Mouse (Mus musculus) adrenal gland, postnatal 0 days (tissue): ENCODE measurements around the gene Ung. TPM values are rescaled to one million over a fixed set of nuclear protein-coding genes. Genes with fewer than 3 reads are reported as not detected.

Source experiments
- polyA plus RNA-seq: library from polyadenylated mRNA; unstranded; fragments of >200 nt; fragmentation: Nextera tagmentation; extraction: Ambion mirVana; gene quantifications from 2 replicates; pipeline ENCODE4 v1.2.1, GENCODE M21; 2015

Gene Ung
- 7.8 and 15.6 TPM in 2 replicates for polyA plus RNA-seq

DNA sequence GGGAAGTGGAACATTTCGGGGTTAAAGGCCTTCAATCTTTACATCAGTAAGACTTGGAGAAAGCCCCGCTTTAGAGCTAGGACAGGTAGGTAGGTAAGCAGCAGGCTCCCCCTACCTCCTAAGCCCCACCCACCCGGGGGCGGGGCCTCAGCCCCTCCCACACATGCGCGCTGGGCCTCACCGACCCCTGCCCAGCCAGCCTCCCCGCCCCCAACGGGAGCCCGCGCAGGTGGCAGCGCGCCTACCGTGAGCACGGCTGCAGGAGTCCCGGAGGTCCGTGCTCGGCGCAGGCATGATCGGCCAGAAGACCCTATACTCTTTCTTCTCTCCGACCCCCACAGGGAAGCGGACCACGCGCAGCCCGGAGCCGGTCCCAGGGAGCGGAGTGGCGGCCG lies at the start of gene Ung:
Gene Ung (plus strand): TSS at position 176 of the 395 bp plus-strand sequence.

DNA sequence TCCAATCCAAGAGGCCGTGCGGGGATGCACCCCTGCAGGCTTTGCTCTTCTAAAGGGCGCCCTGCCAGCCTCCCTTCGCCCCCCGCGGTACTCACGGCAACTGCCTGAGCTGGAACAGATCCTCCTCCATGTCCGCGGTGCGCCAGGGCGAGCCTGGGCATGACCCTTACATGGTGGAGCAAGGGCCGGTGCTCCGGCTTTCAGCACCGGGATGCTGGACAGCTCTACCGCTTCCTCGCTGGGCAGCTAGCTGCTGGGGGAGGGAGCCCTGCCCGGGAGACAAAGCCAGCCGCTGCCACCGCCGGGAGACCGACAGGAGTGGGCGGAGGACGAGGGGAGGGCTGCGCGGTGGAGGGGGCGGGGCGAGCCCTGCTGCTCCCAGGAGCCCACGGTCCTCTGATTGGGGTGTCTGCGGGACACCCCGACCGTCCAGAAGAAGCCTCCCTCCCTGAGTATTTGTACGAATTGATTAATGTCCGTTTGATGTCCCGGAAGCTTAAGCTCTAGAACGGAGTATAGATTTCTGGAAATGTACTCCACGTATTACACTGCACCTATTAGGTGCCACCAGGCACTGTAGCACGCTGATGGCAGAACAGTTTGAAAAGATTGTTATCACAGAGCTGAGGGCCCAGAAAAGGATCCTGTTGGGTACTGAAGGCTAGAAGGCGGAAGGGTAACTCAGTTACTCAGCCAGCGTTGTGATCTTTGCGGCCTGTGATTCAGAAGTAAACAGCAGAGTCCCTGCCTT lies 39.0 kb upstream of the Ung start, which contains the start of gene Svop:
Gene Svop (minus strand): TSS at position 514 of the 751 bp plus-strand sequence.

DNA sequence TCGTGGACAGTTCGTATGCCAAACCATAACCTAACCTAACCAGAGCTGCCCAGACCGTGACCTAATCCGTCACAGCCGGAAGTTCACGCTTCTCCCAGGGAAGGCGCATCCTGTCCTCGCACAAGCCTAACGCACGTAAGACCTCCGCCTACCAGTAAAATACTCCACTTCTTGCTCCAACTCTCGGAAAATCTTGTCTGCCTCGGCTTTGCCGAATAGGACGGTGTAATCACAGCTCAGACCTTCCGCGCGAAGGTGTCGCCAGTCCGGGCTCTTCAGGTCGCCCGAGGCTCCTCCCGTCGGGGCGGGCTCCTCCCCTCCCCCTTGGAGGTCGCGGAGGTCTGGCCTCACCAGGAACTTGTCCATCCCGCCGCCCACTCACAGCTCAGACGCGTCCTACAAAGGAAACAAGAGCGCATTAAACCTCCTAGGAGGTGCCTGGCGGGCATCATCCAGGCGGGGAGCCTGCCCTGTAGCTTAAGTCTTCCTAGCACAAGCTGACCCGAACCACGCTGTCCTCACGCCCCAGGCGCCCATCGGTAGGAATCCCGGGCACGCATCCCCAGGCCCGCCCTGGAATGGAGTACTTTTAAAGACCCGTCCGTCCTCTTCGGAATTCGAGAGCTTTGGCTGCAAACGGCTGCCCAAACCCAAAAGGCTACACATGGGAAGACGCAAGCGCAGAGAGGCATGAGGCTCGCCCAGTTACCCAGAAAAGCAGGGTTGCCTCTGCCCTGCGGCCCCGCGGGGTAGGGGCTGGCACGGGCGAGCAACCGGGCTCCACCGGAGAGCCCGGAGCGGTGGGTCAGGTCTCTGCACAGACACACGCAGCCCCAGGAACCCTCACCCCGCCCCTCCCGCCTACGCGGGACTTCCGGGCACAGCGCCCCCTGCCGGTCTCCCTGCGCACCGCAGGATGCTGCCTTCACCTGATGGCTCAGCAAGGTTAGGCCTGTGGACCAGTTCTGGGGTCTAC lies 2.5 kb upstream of the Ung start, which contains the start of gene Alkbh2:
Gene Alkbh2 (minus strand): TSS at position 845 of the 976 bp plus-strand sequence.

DNA sequence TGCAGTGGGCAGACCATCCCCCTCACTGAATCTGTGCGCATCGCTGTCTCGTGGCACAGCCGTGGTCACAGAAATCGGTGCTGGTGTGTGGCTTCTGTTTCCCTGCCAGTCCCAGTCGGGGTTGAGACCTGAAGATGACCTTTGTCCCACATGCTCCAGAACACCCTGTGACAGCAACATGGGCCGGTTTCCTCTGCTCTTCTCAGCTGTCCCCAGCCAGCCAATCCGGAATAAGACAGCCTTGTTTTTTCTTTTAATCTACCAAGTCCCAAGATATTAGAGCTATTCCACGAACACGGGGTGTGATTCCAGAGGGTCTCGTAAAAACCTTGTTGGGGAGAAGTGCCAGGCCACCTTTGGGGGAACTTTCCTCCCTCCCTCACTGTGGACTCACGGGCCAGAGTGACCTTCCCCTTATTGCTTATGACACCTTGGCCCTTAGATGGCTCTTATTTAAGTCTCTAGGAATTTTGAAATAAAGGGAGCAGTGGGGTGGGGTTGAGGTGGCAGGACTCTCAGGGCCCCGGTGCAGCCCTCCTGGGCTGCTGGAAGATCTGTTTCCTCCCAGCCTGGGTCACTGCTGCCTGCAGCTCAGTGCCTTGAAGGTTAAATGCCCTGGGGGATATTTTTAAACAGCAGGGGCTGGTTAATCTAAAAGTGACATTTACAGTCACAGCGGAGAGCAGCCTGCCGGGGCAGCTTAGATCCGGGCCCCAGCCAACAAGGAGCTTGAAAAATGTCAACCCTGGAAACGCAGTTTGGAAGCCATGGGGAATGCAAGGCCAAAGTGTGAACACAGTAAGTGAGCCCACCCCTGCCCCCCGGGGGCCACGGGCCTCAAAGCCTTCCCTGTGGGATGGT lies 16.1 kb downstream of the Ung start, which contains the start of gene Acacb:
Gene Acacb (plus strand): TSS at position 508 of the 861 bp plus-strand sequence.

Other genes starting within 250 kb of the Ung start
- 65.4 and 71.3 TPM in 2 replicates for gene Coro1c, start 221.6 kb upstream of the Ung start, polyA plus RNA-seq
- 6.3 and 9.8 TPM in 2 replicates for gene Ssh1, start 136.5 kb upstream of the Ung start, polyA plus RNA-seq
- 0.14 and 0.19 TPM in 2 replicates for gene Dao, start 126.7 kb upstream of the Ung start, polyA plus RNA-seq
- gene Usp30, start 64.9 kb upstream of the Ung start, polyA plus RNA-seq: 8.4 and 13.2 TPM in 2 replicates
- gene Svop, start 38.8 kb upstream of the Ung start, polyA plus RNA-seq: 5.7 and 10.9 TPM in 2 replicates
- 15.2 and 18.3 TPM in 2 replicates for gene Alkbh2, start 2.2 kb upstream of the Ung start, polyA plus RNA-seq
- 1.6 and 2.7 TPM in 2 replicates for gene Acacb, start 16.1 kb downstream of the Ung start, polyA plus RNA-seq
- gene Foxn4, start 143.4 kb downstream of the Ung start, polyA plus RNA-seq: not detected in 2 replicates
- gene Myo1h, start 158.8 kb downstream of the Ung start, polyA plus RNA-seq: 1.0 and 1.7 TPM in 2 replicates